Mouse (Mus musculus): ENCODE results near the gene Rsad2. TPM values are rescaled to one million over a fixed set of nuclear protein-coding genes. Genes with fewer than 3 reads are reported as not detected.

Gene Rsad2
- total and polyA plus RNA-seq, 3 experiments = 0.04 to 0.12 (median 0.06) TPM

- Histone ChIP-seq H3K9me3 (replicated peaks; ENCODE audit: low read length) (no peaks in the 10 kb centered on the region), H3K9ac (ENCODE audit: insufficient read depth, low read depth) (no peak overlapping the region), H3K27ac (ENCODE audit: insufficient read depth, low read depth) (no peak overlapping the region), H3K4me2 (ENCODE audit: insufficient read depth, low read depth, poor library complexity, severe bottlenecking) (no peak overlapping the region), H3K4me1 (ENCODE audit: control insufficient read depth in 1 of 2, insufficient read depth in 2 of 2) (peaks cover 0 to 13% of the 10 kb centered on the region in 2 experiments; a peak in 2 of 4 replicates), H3K79me2 (replicated peaks; ENCODE audit: control insufficient read depth, extremely low read depth, insufficient read depth, poor library complexity, severe bottlenecking) (no peaks in the 10 kb centered on the region), H3K27me3 (replicated peaks) (no peaks in the 10 kb centered on the region), H3K36me3 (replicated peaks in 1 of 2; ENCODE audit: control insufficient read depth in 1 of 2, insufficient read depth in 1 of 2, low read length in 1 of 2) (no peaks in the 10 kb centered on the region), H3K4me3 (replicated peaks in 1 of 3; ENCODE audit: low read depth in 2 of 3, low read length in 2 of 3, poor library complexity in 1 of 3) (no peak overlapping the region)
- TF ChIP-seq USF1 (IDR thresholded peaks at IDR 0.05; ENCODE audit: low read depth, low read length) (no peak), E2F4 (IDR thresholded peaks at IDR 0.05; ENCODE audit: insufficient replicate concordance, low read depth, low read length) (no peak), ZNF384 (IDR thresholded peaks at IDR 0.05; ENCODE audit: low read depth, low read length) (no peak), CHD1 (IDR thresholded peaks at IDR 0.05; ENCODE audit: low read depth, low read length) (no peak)
- dilution Hi-C loops (cut with MboI; ENCODE audit: extremely low pct_ligation_motif_present, extremely low pct_unique_long_range_greater_than_20kb, low sequenced_read_pairs) (no loop called here), in situ Hi-C loops (cut with MboI; ENCODE audit: low pct_ligation_motif_present, low pct_unique_long_range_greater_than_20kb, low sequenced_read_pairs) (no loop called here)
- no peak for DNase-seq (ENCODE audit: extremely low read depth)
Observed at GRCm38 (mm10) chr12:26404781-26405702, 51.2 kb downstream of the Rsad2 start.

- TF ChIP-seq GABPA (IDR thresholded peaks at IDR 0.05; ENCODE audit: insufficient replicate concordance, low read depth, low read length) = no peak
- no peak for TF ChIP-seq NELFE (IDR thresholded peaks at IDR 0.05; ENCODE audit: low read depth, low read length)
- TF ChIP-seq ZMIZ1 (IDR thresholded peaks at IDR 0.05; ENCODE audit: low read depth, low read length) = no peak
- no peak for TF ChIP-seq MAZ (IDR thresholded peaks at IDR 0.05; ENCODE audit: low read depth, low read length)
- TF ChIP-seq CTCF (conservative IDR thresholded peaks at IDR 0.05 in 1 of 2, IDR thresholded peaks at IDR 0.05 in 1 of 2; ENCODE audit: low read depth in 2 of 2, low read length in 2 of 2) = no peak
- TF ChIP-seq POLR2A (IDR thresholded peaks at IDR 0.05; ENCODE audit: low read depth, low read length) = no peak
- no peak for TF ChIP-seq RCOR1 (conservative IDR thresholded peaks at IDR 0.05; ENCODE audit: low read depth, low read length)
- H3K9me3 ChIP-seq (replicated peaks; ENCODE audit: low read length) = no peaks in the 10 kb centered on the region
Observed at GRCm38 (mm10) chr12:26403372-26404125, 52.7 kb downstream of the Rsad2 start.

More at GRCm38 (mm10) chr12:26403372-26404125, 52.7 kb downstream of the Rsad2 start:
- Histone ChIP-seq H3K79me2 (replicated peaks; ENCODE audit: control insufficient read depth, extremely low read depth, insufficient read depth, poor library complexity, severe bottlenecking) (no peaks in the 10 kb centered on the region), H3K27me3 (replicated peaks) (no peaks in the 10 kb centered on the region), H3K4me2 (ENCODE audit: insufficient read depth, low read depth, poor library complexity, severe bottlenecking) (no peak overlapping the region), H3K27ac (ENCODE audit: insufficient read depth, low read depth) (no peak overlapping the region), H3K4me1 (ENCODE audit: control insufficient read depth in 1 of 2, insufficient read depth in 2 of 2) (peaks cover 0 to 13% of the 10 kb centered on the region in 2 experiments; a peak in 2 of 4 replicates), H3K9ac (ENCODE audit: insufficient read depth, low read depth) (no peak overlapping the region), H3K36me3 (replicated peaks in 1 of 2; ENCODE audit: control insufficient read depth in 1 of 2, insufficient read depth in 1 of 2, low read length in 1 of 2) (no peaks in the 10 kb centered on the region), H3K4me3 (replicated peaks in 1 of 3; ENCODE audit: low read depth in 2 of 3, low read length in 2 of 3, poor library complexity in 1 of 3) (no peak overlapping the region)
- dilution Hi-C loops (cut with MboI; ENCODE audit: extremely low pct_ligation_motif_present, extremely low pct_unique_long_range_greater_than_20kb, low sequenced_read_pairs) = no loop called here
- in situ Hi-C loops (cut with MboI; ENCODE audit: low pct_ligation_motif_present, low pct_unique_long_range_greater_than_20kb, low sequenced_read_pairs) = no loop called here
- DNase-seq (ENCODE audit: extremely low read depth) = no peak
